Mouse (Mus musculus) gastrocnemius, postnatal 10 days (tissue): ENCODE measurements around the gene Wipf2. TPM values are rescaled to one million over a fixed set of nuclear protein-coding genes. Genes with fewer than 3 reads are reported as not detected.
"Not testable (repeated sequence)": the region's sequence is repeated elsewhere in the genome, so short reads cannot be mapped to it uniquely, and the experiment has no call there.

Experiments used
- DNase-seq: peaks from one replicate; pipeline ENCODE4 v3.0.0; 2021; ENCODE audit warnings: mixed read lengths
- total RNA-seq, 2 experiments: library from RNA; stranded (reverse); gene quantifications; 2 replicates each; pipeline ENCODE4 v1.2.3; 2021

The Wipf2 gene
- total RNA-seq, 2 experiments from 2014 or later, result 6.3 to 9.0 TPM

DNA sequence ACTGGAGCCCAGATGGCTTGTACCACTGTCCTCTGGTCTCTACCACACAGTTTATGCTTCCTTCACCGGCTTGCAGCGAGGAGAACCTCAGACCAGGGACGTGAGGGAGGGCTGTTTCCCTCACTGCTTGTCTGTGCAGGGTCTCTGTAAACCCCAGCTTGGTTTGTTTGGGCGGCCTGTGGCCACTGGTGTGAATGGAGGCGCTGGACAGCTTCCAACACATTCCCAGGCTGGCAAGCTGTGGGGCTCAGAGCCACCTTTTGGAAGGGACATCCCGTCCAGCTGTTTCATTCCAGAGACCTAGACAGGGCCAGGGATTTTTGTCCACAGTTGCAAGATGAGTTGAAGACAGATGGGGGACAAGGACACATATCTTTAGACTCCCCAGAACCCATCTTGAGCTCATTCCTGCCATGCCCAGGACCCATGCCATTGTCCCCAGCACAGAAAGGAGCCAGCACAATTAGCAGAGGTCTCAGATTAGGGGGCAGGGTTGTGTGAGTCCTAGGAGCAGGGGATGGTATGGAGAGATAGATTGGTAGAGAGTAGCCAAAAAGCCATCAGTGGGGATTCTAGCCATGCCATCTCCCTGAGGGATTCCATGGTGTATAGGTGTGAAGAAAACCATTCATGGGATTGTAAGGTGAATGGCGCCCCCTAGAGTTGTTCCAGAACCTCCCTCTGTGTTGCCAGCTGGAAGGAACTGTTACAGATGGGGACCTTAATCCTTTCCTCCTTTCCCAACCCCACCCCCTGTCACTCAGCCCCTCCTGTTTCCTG, 68.3 kb downstream of the Wipf2 start:
- peak; percentile 71 for DNase-seq

DNA sequence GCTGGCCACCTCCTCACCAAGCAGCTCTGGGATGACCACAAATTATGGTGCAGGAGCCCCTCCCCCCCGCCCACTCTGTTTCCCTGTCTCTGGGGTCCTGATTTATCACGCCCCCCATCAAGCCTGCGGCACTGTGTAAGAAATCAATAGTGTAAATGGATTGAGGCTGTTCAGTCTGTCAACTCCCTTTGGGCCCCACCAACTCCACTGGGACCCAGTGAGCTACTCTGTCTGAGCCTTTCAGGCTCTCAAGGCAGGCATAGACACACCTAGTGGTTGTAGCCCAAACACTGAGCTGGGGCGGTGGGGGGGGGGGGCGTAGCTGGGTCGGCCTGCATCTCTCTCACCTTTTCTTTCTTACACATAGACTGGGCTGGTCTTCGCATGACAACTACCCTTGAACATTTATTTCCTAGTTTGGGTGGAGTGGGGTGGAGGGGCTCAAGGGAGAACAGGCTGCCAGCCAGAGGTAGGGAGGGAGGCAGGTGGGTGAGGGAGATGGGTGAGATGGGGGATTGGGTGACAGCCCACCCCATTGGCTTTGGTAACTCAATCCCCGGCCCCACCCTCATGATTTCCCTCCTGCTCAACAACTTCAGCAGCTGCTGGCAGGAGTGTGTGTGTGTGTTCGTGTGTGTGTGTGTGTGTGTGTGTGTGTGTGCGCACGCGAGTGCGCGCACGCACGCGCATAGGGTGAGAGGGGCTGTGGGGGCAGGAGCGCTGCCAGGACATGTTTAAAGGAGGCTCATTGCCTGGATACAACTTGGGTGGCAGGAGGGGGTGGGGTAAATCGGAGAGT, 69.1 kb downstream of the Wipf2 start:
- peak; percentile 49 for DNase-seq

DNA sequence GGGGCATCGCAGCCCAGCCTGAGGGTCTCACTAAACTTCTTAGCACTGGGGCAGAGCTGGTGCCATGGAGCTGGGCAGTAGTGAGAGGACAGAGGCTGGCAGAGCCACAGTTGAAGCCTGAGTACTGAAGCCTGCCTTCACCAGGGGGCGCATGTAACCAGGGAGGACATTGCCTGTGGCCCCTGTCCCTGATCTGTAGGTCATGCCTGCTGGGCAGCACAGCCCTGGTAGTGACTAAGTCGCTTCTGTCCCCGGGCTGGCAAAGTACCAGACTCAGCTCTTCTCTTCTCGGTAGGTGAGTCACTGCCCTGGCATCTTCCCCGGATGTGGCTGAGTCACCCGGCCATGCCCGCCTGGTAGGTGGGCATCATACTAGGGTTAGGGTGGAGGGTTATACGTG, 69.7 kb downstream of the Wipf2 start:
- DNase-seq, result peak; percentile 79

DNA sequence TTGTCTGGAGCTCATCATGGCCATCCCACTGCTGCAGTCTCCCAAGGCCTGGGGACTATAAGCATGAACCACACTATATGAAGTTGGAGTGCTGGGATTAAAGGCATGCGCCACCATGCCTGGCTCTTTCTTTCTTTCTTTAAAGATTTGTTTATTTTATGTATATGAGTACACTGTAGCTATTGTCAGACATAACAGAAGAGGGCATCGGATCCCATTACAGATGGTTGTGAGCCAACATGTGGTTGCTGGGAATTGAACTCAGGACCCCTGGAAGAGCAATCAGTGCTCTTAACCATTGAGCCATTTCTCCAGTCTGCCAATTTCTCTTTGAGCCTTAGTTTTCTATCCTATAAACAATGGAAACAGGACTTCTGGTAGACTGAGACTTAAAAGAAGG, 70.4 kb downstream of the Wipf2 start:
- DNase-seq, result not testable (repeated sequence)

DNA sequence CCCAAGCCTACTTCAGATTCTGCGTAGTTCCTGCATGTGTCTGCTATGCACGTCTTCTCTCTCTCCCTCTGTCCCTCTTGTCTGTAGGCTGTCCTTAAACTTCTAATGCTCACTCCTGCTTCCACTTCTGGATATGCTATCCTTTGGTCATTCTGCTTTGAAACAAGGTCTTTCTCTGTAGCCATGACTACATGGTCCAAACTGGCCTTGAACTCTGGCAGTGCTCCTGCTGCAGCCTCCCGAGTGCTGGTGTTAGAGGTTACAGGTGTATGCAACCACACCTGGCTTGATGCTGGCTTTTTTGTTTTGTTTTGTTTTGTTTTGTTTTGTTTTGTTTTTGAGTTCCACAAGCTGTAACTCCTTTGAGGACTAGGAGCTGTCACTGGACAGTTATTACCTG, 70.9 kb downstream of the Wipf2 start:
- no peak for DNase-seq

DNA sequence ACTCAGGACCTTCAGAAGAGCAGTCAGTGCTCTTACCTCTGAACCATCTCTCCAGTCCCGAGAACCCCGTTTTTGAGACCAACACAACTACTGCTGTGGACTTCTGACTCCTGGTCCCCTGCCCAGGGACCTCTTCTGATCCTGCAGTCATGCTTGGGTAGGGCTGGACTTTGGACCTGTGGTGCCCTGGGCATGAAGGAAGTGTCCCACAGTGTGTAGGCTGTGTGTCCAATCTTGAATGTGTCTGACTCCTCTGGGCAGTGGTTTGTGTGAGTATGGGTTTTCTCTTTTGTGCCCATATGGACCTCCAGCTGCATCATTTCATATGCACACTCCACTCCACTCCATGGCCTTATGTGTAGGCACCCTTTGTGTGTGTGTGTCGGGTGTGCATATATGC, 71.7 kb downstream of the Wipf2 start:
- no peak for DNase-seq

DNA sequence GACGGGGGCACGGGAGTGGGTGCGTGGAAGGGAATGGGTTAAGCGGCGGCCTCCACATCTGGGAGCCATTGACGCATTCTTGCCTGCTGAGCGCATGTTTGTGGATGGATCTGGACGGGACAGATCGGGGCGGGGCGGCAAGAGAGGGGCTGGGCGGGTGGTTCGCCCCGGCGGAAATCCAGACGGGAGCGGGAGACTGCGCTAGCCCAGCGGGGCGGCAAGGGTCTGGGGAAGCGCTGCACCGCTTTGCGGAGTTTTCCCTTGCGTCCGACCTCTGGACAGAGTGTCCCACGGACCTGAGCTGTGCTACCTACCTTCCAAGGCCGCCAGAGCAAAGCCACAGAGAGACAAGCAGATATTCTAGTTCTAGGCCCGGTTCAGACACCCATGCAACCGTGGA, 72.7 kb downstream of the Wipf2 start:
- DNase-seq, result peak; percentile 78

DNA sequence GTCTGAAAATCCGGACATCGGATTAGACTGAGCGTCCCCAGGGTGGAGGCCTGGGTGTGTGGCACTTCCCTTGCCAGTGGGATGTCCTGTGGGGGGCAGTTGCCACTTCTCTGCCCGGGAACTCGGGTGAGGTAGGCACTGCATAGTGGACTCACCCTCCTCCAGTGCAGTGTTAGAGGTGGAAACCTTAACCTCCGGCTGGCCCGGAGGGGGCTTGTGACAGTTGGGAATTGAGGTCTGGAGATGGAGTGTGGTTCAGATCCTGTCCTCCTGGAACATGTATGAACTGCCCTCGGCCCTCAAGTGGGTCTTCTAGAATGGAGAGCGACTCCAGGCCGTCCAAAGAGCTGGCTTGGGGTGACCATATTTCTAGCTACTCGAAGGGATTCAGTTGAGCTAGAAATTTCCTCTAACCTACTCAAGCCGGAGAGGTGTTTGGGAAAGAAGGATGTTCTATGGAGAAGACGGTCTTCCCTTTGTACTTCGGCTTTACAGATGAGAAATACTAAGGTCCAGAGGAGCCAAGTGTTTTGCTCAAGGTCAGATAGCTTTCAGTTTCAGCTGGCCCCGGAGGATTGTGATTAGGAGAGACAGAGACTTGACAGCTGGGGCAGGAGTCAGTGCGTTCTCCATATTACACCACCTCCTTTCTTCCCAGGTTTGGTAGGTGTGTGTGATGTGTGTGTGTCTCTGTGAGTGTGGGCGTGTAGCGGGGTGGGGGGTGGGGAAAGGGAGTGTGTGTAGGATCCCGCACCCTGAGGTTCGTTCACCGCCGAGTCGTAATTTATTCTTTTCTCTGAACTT, 73.4 kb downstream of the Wipf2 start:
- DNase-seq, result no peak

DNA sequence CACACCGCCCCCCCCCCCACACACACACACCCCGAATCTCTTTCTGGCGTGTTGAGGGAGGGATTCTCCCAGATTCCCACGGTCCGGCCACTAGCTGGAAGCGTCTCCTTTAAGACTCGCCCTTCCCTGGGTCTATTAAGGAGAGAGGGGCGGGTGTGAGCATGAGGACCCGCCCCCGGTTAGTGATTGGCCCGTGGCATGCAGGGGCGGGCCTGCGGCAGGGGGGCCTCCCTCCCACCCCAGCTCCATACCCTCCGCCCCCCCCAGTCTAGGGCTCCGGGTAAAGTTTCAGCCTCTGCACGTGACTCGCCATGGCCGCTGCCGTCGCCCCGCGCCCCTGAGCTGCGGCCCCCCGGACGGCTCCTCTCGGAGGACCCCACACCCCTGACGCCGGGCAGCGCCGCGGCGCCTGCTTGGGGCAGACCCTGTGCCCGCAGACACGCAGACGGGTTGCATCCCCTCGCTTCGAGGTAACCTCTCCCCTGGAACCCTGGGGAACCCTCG, 74.0 kb downstream of the Wipf2 start:
- peak; percentile 85 for DNase-seq

DNA sequence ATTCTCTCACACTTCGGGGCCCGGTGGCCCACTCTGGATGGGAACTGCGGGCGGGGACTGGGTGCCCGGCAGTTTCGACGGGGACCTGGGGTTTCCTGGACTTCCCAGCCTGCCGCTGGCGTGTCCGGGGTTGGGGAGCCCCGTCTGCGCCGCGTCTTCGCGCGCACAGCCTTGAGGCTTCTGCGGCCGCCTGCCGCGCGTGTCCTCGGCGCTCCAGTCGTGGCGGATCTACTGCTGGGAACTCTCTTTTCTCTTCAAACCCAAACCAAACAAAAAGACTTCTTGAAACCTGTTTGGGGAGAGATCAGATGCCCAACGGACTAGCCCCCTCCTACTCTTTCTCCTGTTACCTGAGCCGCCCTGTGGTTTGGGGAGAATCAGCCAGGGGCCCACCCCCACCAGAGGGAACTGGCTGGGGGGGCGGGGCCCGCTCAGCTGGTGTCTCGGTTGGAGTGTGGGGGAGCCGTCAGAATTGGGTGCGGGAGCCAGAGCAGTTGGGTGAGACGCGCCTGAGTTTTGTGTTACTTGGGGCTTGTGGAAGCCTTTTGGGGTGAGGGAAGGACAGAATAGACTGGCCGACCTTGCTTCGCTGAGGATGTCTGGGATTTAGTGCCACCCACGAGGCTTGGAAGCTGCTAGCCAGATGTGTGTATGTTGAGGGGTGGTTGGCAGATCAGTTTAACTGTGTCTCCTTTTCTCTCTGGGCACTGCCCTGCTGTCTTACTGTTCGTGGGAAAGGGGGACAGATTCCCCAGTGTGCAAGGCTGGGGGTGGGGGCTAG, 74.7 kb downstream of the Wipf2 start:
- peak; percentile 72 for DNase-seq

DNA sequence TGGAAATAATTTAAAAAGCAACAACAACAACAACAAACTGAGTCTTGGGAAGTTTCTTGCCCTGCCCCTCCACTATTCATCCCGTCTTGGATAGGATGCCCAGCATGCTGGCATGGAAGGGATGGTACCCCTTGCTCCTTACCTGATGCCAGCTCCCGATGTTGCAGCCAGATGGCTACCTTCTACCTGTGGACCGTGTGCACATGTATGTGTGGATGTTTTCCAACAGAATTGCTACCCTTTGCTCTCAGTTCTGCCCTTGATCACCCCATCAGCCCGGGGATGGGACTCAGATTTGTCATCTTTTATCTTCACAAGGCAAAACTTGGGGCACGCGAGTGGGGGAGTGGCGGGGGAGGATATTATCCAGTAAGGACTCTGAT, 75.3 kb downstream of the Wipf2 start:
- no peak for DNase-seq

DNA sequence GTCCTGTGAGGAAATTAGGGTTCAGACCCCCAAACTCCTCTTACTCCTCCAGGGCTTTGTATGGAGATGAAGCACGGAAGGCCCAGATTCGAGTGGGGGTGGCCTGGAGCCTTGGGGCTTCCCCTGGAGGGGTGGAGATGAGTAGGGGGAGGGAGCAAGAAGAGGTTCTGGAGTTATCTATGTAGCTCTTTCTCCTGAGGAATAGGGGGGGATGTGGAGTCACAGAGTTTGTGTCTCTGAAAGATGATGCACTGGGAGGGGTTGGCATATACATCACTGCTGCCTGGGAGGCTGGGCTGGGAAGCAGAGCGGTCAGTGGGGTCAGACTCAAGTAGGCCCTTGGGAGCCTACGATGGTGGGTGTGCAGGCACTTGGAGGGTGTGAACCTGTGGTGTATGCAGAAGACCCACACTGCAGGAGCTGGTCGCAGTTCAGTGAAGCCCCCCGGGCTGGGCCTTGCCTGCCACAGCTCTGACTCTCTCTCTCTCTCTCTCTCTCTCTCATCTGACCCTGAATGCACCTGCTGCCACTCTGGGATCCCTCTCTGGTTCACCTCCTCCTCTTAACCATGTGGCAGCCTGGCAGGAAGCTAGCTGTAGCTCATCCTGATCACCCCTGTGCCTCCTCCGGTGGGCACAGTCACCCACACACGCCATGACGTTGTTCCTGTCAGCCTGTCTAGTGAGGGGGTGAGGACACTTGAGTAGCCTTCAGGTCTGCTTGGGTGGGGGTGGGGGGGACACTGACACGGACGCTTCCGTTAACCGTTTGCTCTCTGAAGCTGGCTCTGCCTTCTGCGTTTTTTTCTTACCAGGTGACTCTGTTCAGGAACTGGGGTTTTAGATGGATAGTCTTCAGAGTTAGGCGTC, 75.9 kb downstream of the Wipf2 start:
- DNase-seq, result no peak

DNA sequence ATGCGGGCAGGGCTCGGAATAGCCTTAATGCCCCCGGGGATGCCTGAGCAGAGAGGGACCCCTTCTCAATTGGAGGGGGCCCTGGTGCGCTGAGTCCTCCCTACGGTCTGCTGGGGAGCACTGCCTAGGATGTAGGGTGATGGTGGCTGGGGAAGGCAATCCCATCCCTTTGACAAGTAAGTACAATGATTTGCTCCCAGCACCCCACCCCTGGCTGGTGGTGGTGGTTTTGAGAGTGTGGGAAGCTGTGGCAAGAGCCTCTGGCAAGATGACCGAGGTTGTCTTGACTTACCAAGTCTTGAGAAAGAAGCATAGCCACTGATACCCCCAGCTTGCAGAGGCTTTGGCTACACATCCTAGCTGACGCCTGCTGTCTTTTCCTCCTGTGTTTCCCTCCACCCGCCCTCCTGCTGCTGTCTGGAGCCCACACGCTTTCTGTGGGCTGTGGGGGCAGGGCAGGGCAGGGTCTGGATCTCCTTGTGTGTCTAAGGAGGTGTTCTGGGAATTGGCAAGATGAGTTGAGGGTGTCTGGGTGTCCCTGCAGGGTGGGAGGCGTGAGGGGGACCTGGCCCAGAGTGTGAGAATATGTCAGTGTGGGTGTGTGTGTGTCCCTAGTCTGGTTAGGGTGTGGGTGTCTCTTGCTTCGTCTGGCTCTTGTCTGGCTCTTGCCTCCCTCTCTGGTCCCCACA, 76.7 kb downstream of the Wipf2 start:
- no peak for DNase-seq

DNA sequence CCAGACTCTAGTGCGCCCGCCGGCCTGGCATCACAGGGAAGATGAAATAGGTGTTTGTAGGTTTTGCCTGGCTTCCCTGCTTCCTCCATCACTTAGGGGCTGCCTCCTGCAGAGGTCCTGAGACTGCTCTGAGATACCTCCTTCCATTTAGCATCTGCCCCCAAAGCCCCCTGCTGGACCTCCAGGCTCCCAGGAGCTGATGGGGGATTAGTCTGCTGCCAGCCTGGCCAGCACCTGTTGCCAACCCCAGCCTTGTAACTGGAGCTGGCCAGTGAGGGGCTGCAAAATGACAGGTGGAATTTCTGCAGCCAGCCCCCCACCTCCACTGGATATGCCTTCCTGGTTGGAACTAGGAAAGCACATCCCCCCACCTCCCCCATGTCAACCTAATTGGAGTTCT, 77.3 kb downstream of the Wipf2 start:
- no peak for DNase-seq

DNA sequence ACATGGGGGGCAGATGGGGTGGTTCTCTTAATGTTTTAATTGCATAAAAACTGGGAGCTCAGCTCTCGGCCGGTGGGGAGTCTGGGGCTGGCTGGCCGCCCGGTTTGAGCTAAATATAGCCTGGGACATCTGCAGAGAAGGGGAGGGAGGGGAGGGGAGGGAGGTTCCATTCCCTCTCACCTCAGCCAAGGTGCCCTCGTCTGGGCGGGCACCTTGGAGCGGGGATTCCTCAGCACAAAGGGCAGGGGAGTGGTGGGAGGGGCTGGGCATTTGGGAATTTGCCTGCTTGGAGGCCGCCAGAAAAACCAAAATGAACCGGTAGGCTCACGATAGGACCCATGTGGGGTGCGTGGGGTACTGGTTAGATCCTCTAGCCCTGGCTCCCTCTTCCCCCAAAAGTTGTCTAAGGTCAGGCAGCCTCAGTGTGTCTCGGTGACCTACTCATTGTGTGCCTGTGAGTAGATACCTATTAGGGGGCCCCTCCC, 77.9 kb downstream of the Wipf2 start:
- DNase-seq, result peak; percentile 85

DNA sequence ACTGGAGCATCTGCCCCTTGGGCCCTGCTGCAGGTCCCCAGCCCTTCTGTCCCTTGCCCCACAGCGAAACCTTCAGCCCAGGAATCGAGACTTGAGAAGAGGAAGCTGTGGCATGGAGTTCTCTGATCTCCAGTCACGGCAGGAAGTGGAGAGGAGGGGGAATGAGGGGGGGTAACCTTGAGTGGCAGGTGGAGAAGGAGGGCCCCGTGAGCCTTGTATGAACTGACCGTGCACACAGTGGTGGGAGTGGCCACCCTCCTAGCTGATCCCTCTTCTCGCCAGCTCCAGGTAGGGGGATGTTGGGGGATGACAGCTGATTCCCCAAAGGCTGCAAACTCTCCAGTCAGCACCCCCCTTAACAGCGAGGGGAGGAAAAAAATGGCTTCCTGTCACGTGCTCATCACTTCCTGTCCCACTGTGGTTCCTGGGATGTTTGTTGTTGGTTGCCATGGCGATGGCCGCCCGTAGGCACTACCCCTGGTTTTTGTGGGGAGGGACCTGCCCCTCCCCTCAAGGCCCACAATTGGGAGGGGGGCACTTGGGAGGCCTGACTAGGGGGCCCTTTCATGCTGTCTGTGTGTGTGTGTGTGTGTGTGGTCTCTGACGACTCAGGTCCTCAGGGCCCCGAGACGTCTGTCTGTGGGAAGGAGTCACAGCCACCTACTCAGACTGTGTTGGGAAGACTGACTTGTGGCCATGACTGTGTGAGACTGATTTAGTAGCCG, 78.5 kb downstream of the Wipf2 start:
- DNase-seq, result peak; percentile 76

DNA sequence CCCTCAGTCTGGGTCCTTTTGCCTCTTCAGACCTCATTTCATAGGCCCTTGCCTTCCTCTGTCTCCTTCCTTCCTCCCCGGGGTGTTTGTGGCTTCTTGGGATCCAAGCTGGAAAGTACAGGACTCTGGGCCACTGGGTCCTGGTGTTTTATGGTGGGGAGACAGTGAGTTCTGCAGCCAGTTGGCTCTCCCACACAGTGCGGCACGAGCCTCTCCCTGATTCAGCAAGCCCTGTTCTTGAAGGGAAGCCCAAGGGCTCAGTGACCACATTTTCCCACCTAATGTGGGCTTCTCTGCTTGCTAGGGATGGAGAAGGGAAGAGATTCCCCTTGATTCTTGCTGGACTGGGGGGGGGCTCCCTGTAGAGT, 79.1 kb downstream of the Wipf2 start:
- no peak for DNase-seq

DNA sequence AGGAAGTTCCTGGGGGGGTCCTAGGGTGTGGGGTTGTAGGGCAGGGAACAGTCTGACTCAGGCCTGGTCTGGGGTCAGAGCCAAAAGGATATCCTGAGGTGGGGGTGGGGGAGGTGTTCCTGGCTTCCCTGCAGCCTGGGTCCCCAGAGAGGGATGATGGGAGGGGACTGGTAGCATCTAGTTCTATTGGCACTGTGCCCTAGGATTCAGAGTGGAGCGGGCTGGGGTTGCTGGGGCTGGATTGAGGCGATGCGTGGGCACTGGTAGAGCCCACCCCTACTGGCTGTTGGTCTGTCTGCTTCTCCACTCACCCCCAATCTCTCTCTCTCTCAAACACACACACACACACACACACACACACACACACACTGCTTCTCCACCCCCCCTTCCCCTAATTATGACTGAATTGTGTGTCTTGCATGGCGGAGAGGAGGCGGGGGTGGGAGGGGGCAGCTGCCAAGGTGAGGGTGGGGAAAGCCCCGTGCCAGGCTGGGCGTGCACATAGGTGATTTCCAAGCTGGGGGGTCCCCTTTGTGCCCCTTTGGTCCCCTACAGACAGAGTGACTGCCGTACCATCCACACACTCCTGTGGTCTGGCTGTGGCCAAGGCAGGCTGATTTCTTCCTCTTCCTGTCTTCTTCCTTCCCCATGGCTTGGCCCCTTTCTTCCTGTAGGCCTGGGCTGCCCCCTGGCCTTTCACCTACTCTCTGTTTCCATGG, 79.6 kb downstream of the Wipf2 start:
- DNase-seq, result peak; percentile 53
